Mouse (Mus musculus): ENCODE data around the gene Ell.

Gene Ell

GRCm38 (mm10) chr8:70609849-70610795 is 70.9 kb downstream of the Ell start:
- in situ Hi-C loops (cut with MboI; ENCODE audit: low sequenced_read_pairs), result no loop called here

GRCm38 (mm10) chr8:70610796-70611771 is 71.8 kb downstream of the Ell start:
- in situ Hi-C loops (cut with MboI; ENCODE audit: low sequenced_read_pairs), result no loop called here

- in situ Hi-C loops (cut with MboI; ENCODE audit: low sequenced_read_pairs), result no loop called here
Measured at GRCm38 (mm10) chr8:70611849-70612248, 72.6 kb downstream of the Ell start.

- in situ Hi-C loops (cut with MboI; ENCODE audit: low sequenced_read_pairs), result no loop called here
Measured at GRCm38 (mm10) chr8:70613763-70614162, 74.5 kb downstream of the Ell start.

GRCm38 (mm10) chr8:70614469-70614868 is 75.2 kb downstream of the Ell start:
- in situ Hi-C loops (cut with MboI; ENCODE audit: low sequenced_read_pairs), result no loop called here

- in situ Hi-C loops (cut with MboI; ENCODE audit: low sequenced_read_pairs), result no loop called here
Measured at GRCm38 (mm10) chr8:70615281-70615680, 76.0 kb downstream of the Ell start.

GRCm38 (mm10) chr8:70615894-70616293 is 76.6 kb downstream of the Ell start, which contains the start of gene Lrrc25:
Lrrc25 (plus strand) TSS chr8:70616155.
- in situ Hi-C loops (cut with MboI; ENCODE audit: low sequenced_read_pairs), result no loop called here

GRCm38 (mm10) chr8:70616645-70617044 is 77.4 kb downstream of the Ell start:
- in situ Hi-C loops (cut with MboI; ENCODE audit: low sequenced_read_pairs), result no loop called here

- in situ Hi-C loops (cut with MboI; ENCODE audit: low sequenced_read_pairs), result no loop called here
Measured at GRCm38 (mm10) chr8:70617985-70618384, 78.7 kb downstream of the Ell start.

- in situ Hi-C loops (cut with MboI; ENCODE audit: low sequenced_read_pairs), result no loop called here
Measured at GRCm38 (mm10) chr8:70618888-70619334, 79.7 kb downstream of the Ell start.

- in situ Hi-C loops (cut with MboI; ENCODE audit: low sequenced_read_pairs), result no loop called here
Measured at GRCm38 (mm10) chr8:70622220-70622619, 83.0 kb downstream of the Ell start.

GRCm38 (mm10) chr8:70625104-70625503 is 85.8 kb downstream of the Ell start:
- in situ Hi-C loops (cut with MboI; ENCODE audit: low sequenced_read_pairs), result no loop called here

GRCm38 (mm10) chr8:70627041-70627440 is 87.8 kb downstream of the Ell start:
- in situ Hi-C loops (cut with MboI; ENCODE audit: low sequenced_read_pairs), result no loop called here

GRCm38 (mm10) chr8:70628986-70629490 is 89.8 kb downstream of the Ell start:
- in situ Hi-C loops (cut with MboI; ENCODE audit: low sequenced_read_pairs), result no loop called here

GRCm38 (mm10) chr8:70629574-70630531 is 90.6 kb downstream of the Ell start:
- in situ Hi-C loops (cut with MboI; ENCODE audit: low sequenced_read_pairs), result no loop called here

- in situ Hi-C loops (cut with MboI; ENCODE audit: low sequenced_read_pairs), result no loop called here
Measured at GRCm38 (mm10) chr8:70630532-70631381, 91.5 kb downstream of the Ell start.

GRCm38 (mm10) chr8:70631436-70631835 is 92.2 kb downstream of the Ell start:
- in situ Hi-C loops (cut with MboI; ENCODE audit: low sequenced_read_pairs), result no loop called here

- in situ Hi-C loops (cut with MboI; ENCODE audit: low sequenced_read_pairs), result no loop called here
Measured at GRCm38 (mm10) chr8:70632346-70632892, 93.2 kb downstream of the Ell start, which contains the start of gene Gdf15. Gdf15 (minus strand) TSS chr8:70632456.

GRCm38 (mm10) chr8:70634066-70634465 is 94.8 kb downstream of the Ell start:
- in situ Hi-C loops (cut with MboI; ENCODE audit: low sequenced_read_pairs), result no loop called here

Data from CH12F3 (cell line).